In the genomic region with DNA sequence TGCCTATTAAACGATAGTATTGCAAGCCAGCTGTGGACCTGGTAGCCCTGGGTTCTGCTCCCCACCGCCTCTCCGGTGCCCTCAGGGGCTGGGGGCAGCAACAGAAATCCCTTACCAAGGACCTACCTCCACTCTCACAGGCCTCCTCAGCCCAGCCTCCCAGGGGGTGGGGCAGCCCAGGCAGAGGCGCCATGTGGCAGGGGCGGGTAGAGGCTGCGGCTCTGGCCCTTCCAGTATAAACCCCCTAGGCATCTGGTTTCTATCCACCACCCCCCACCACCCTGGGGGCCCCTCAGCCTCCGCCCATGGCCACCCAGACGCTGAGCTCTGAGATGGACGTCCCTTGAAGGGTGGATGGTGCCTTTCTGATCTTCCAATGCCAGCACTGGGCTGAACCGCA, we compare ENCODE assay signal across 15 mouse cellular contexts. TPM values are rescaled to one million over a fixed set of nuclear protein-coding genes. Genes with fewer than 3 reads are reported as not detected.
DNase-seq lines count a peak whose midpoint lies in the region; ATAC-seq and TF ChIP-seq lines count a peak whose summit lies in the region.
"Had no signal": no experiment of that assay in that cellular context is flagged by ENCODE, and none has a peak within 500 bp of the region (broad histone marks: within the 10 kb centered on the region; RNA-seq: fewer than 3 reads in every experiment).

No protein-coding gene starts in this region.

- peaks cover 3% of the 10 kb centered on the region; the same call in 1 of the 2 replicates for H3K27me3 ChIP-seq in kidney, embryonic 14.5 days (ENCODE audit: control insufficient read depth, insufficient read depth, low read length)
- H3K27me3 ChIP-seq in kidney, adult 2 months (replicated peaks; ENCODE audit: control insufficient read depth, insufficient read depth, low read length): no peaks in the 10 kb centered on the region
- H3K27me3 ChIP-seq in liver, embryonic 13.5 days: peaks cover 83% of the 10 kb centered on the region

- no peak for DNase-seq in kidney, adult 2 months
- DNase-seq in embryo, embryonic 10 days (ENCODE audit: low spot score): peak; percentile 50
- no peak for DNase-seq in liver, embryonic 13.5 days
- no peak for DNase-seq in layer of hippocampus, adult 8-10 months (ENCODE audit: low spot score in 2 of 2)
- DNase-seq in adrenal gland, adult (ENCODE audit: inconsistent age in 2 of 2, low spot score in 1 of 2): no peak
- no peak for DNase-seq in adipocyte (ENCODE audit: low spot score)
- DNase-seq: adrenal gland, postnatal 14 days; cerebellum, adult 9-10 months; kidney, adult 9 months; left cerebral cortex, postnatal 4 days; thymus, postnatal 4 days had no signal

- no peaks in the 10 kb centered on the region for H3K36me3 ChIP-seq in kidney, embryonic 14.5 days (ENCODE audit: control insufficient read depth, insufficient read depth, low read length)
- no peaks in the 10 kb centered on the region for H3K36me3 ChIP-seq in kidney, adult 2 months (ENCODE audit: control insufficient read depth, insufficient read depth, low read length)
- no peaks in the 10 kb centered on the region for H3K36me3 ChIP-seq in liver, embryonic 13.5 days
- H3K36me3 ChIP-seq: G1E; midbrain, embryonic 12.5 days had no signal

- peak overlapping the region; percentile 35 for H3K4me2 ChIP-seq in kidney, embryonic 14.5 days (replicated peaks; ENCODE audit: low read depth, low read length)
- peak overlapping the region; percentile 28 for H3K4me2 ChIP-seq in liver, embryonic 13.5 days
- H3K4me2 ChIP-seq: midbrain, embryonic 12.5 days had no signal

- H3K27ac ChIP-seq in kidney, embryonic 14.5 days (ENCODE audit: low read depth, low read length): no peak overlapping the region
- no peak overlapping the region for H3K27ac ChIP-seq in kidney, adult 2 months (ENCODE audit: insufficient read depth, low read depth, low read length)
- H3K27ac ChIP-seq in liver, embryonic 13.5 days: no peak overlapping the region
- H3K27ac ChIP-seq: midbrain, embryonic 12.5 days had no signal

- H3K9ac ChIP-seq in kidney, embryonic 14.5 days (ENCODE audit: low read depth, low read length): peak overlapping the region; percentile 42
- 0 out of 2 replicates have a peak overlapping the region, but pooled peaks have one; percentile 4 for H3K9ac ChIP-seq in liver, embryonic 13.5 days
- H3K9ac ChIP-seq: midbrain, embryonic 12.5 days had no signal

- no peaks in the 10 kb centered on the region for H3K9me3 ChIP-seq in kidney, embryonic 14.5 days (ENCODE audit: control insufficient read depth, low read length)
- H3K9me3 ChIP-seq in liver, embryonic 13.5 days (replicated peaks): no peaks in the 10 kb centered on the region
- H3K9me3 ChIP-seq: G1E; midbrain, embryonic 12.5 days had no signal

- no peak for TF ChIP-seq POLR2A in kidney, adult 2 months (IDR thresholded peaks at IDR 0.05; ENCODE audit: low read depth, low read length)

- 7% methylated on average over 10 of the region's 10 CpGs for WGBS in kidney, embryonic 14.5 days
- 40% methylated on average over 10 of the region's 10 CpGs for WGBS in kidney, adult 2 months
- 14% methylated on average over 10 of the region's 10 CpGs for WGBS in liver, embryonic 13.5 days (ENCODE audit: insufficient replicate concordance)

- ATAC-seq in kidney, embryonic 14.5 days (ENCODE audit: low FRiP score, low TSS enrichment): peak; percentile 65
- 0 out of 2 replicates have a peak, but pooled peaks have one; percentile 31 for ATAC-seq in erythroid progenitor cell, adult 5-6 weeks (replicated peaks; ENCODE audit: low FRiP score, poor library complexity, severe bottlenecking)
- ATAC-seq in liver, embryonic 13.5 days (ENCODE audit: low read depth): peak; percentile 45; the same call in 1 of the 2 replicates

- peak overlapping the region; percentile 9; the same call in 1 of the 2 replicates for H3K4me3 ChIP-seq in kidney, embryonic 14.5 days (ENCODE audit: low read length)
- H3K4me3 ChIP-seq in kidney, adult 2 months (ENCODE audit: insufficient read depth, low read depth, low read length): no peak overlapping the region
- no peak overlapping the region for H3K4me3 ChIP-seq in liver, embryonic 13.5 days (replicated peaks)
- H3K4me3 ChIP-seq: midbrain, embryonic 12.5 days had no signal

- no peak for TF ChIP-seq CTCF in kidney, adult 2 months (conservative IDR thresholded peaks at IDR 0.05; ENCODE audit: insufficient read depth, insufficient read length, low read depth, low read length)

- peaks cover 11% of the 10 kb centered on the region for H3K4me1 ChIP-seq in kidney, embryonic 14.5 days (ENCODE audit: control insufficient read depth, insufficient read depth, low read length)
- H3K4me1 ChIP-seq in kidney, adult 2 months (ENCODE audit: control insufficient read depth, insufficient read depth, low read length): no peaks in the 10 kb centered on the region
- peaks cover 9% of the 10 kb centered on the region for H3K4me1 ChIP-seq in liver, embryonic 13.5 days (replicated peaks)

RNA-seq across cellular contexts. Expression of a gene that starts 3.7 kb away (rescaled TPM):
- 1.0 and 2.0 TPM in 2 replicates for polyA plus RNA-seq in kidney, embryonic 14.5 days (2014; fragmentation: Nextera tagmentation; extraction: Ambion mirVana)
- 0.05 and 0.06 TPM in 2 replicates for polyA plus RNA-seq in kidney, adult 2 months (2012; rRNA removed)
- not detected in 2 replicates for total RNA-seq in erythroid progenitor cell, adult 5-6 weeks (2015; ENCODE audit: low replicate concordance)
- total RNA-seq in erythroid progenitor cell, adult 5-6 weeks (2017; ENCODE audit: low replicate concordance): not detected in 2 replicates
- 0.07 and 0.09 TPM in 2 replicates for polyA plus RNA-seq in liver, embryonic 13.5 days (2015; fragmentation: Nextera tagmentation; extraction: Ambion mirVana)
- under 1 TPM; 0.37 to 0.78 (median 0.59) TPM for total RNA-seq in layer of hippocampus, adult 8-10 months (2022)
- total RNA-seq: adrenal gland, postnatal 14 days had no signal
- polyA plus RNA-seq: G1E had no signal

RNA-seq across cellular contexts. Expression of a gene that starts 20.2 kb away (rescaled TPM):
- polyA plus RNA-seq in kidney, embryonic 14.5 days (2014; fragmentation: Nextera tagmentation; extraction: Ambion mirVana): 73.3 and 84.7 TPM in 2 replicates
- 31.1 and 38.1 TPM in 2 replicates for polyA plus RNA-seq in kidney, adult 2 months (2012; rRNA removed)
- total RNA-seq in erythroid progenitor cell, adult 5-6 weeks (2015; ENCODE audit: low replicate concordance): 41.9 and 51.5 TPM in 2 replicates
- total RNA-seq in erythroid progenitor cell, adult 5-6 weeks (2017; ENCODE audit: low replicate concordance): 18.2 and 49.8 TPM in 2 replicates
- 60.9 and 61.9 TPM in 2 replicates for polyA plus RNA-seq in liver, embryonic 13.5 days (2015; fragmentation: Nextera tagmentation; extraction: Ambion mirVana)
- 10 to 100 TPM; 20.6 to 33.5 (median 24.7) TPM for total RNA-seq in layer of hippocampus, adult 8-10 months (2022)

RNA-seq across cellular contexts. Expression of a gene that starts 35.2 kb away (rescaled TPM):
- polyA plus RNA-seq in kidney, embryonic 14.5 days (2014; fragmentation: Nextera tagmentation; extraction: Ambion mirVana): 16.5 and 16.8 TPM in 2 replicates
- 15.7 and 17.6 TPM in 2 replicates for polyA plus RNA-seq in kidney, adult 2 months (2012; rRNA removed)
- 80.5 and 94.1 TPM in 2 replicates for total RNA-seq in erythroid progenitor cell, adult 5-6 weeks (2015; ENCODE audit: low replicate concordance)
- 70.4 and 79.1 TPM in 2 replicates for total RNA-seq in erythroid progenitor cell, adult 5-6 weeks (2017; ENCODE audit: low replicate concordance)
- polyA plus RNA-seq in liver, embryonic 13.5 days (2015; fragmentation: Nextera tagmentation; extraction: Ambion mirVana): 4.0 and 4.3 TPM in 2 replicates
- total RNA-seq in layer of hippocampus, adult 8-10 months (2022): 10 to 100 TPM; 27.4 to 30.1 (median 28.8) TPM

RNA-seq across cellular contexts. Expression of a gene that starts 39.2 kb away (rescaled TPM):
- 117 and 129 TPM in 2 replicates for polyA plus RNA-seq in kidney, embryonic 14.5 days (2014; fragmentation: Nextera tagmentation; extraction: Ambion mirVana)
- 70.0 and 72.6 TPM in 2 replicates for polyA plus RNA-seq in kidney, adult 2 months (2012; rRNA removed)
- total RNA-seq in erythroid progenitor cell, adult 5-6 weeks (2015; ENCODE audit: low replicate concordance): 27.8 and 39.0 TPM in 2 replicates
- total RNA-seq in erythroid progenitor cell, adult 5-6 weeks (2017; ENCODE audit: low replicate concordance): 16.2 and 29.7 TPM in 2 replicates
- polyA plus RNA-seq in liver, embryonic 13.5 days (2015; fragmentation: Nextera tagmentation; extraction: Ambion mirVana): 46.0 and 48.6 TPM in 2 replicates
- total RNA-seq in layer of hippocampus, adult 8-10 months (2022): 10 to 100 TPM; 66.5 to 76.4 (median 71.6) TPM

RNA-seq across cellular contexts. Expression of a gene that starts 44.8 kb away (rescaled TPM):
- 481 and 576 TPM in 2 replicates for polyA plus RNA-seq in kidney, embryonic 14.5 days (2014; fragmentation: Nextera tagmentation; extraction: Ambion mirVana)
- 141 and 206 TPM in 2 replicates for polyA plus RNA-seq in kidney, adult 2 months (2012; rRNA removed)
- total RNA-seq in erythroid progenitor cell, adult 5-6 weeks (2015; ENCODE audit: low replicate concordance): 121 and 130 TPM in 2 replicates
- 68.3 and 116 TPM in 2 replicates for total RNA-seq in erythroid progenitor cell, adult 5-6 weeks (2017; ENCODE audit: low replicate concordance)
- polyA plus RNA-seq in liver, embryonic 13.5 days (2015; fragmentation: Nextera tagmentation; extraction: Ambion mirVana): 133 and 151 TPM in 2 replicates
- 100 to 1,000 TPM; 400 to 493 (median 445) TPM for total RNA-seq in layer of hippocampus, adult 8-10 months (2022)
